Mouse (Mus musculus) spleen, adult 2 months (tissue): ENCODE data around the gene Nup188.

Source experiments
- CTCF ChIP-seq: fragments of 200-500 bp; IDR thresholded peaks from 2 replicates; pipeline ENCODE4 v1.5.1; 2011; ENCODE audit warnings: mild to moderate bottlenecking, inconsistent platforms; ENCODE audit not compliant: insufficient read depth, insufficient read length, insufficient replicate concordance; ENCODE audit errors: extremely low read depth
- POLR2A ChIP-seq: fragments of 200-500 bp; IDR thresholded peaks from 2 replicates; pipeline ENCODE4 v1.6.1; 2011; ENCODE audit warnings: low read depth, low read length, inconsistent platforms

- TF ChIP-seq CTCF (no peak), POLR2A (peak; percentile 75)
These were observed at the start of gene Nup188, which contains the start of gene Dolk for GRCm38 (mm10) chr2:30286192-30287026.
